Mouse (Mus musculus) intestine, embryonic 16.5 days (tissue): Measurements from ENCODE around the gene Dtx3l. TPM values are rescaled to one million over a fixed set of nuclear protein-coding genes. Genes with fewer than 3 reads are reported as not detected.
"Not testable (repeated sequence)": the region's sequence is repeated elsewhere in the genome, so short reads cannot be mapped to it uniquely, and the experiment has no call there.

ENCODE experiments used
- ATAC-seq: fragments of 200-750 bp; cut with Nextera tagmentation; 2 replicates; pipeline ENCODE4 v1.8.0; 2017; ENCODE audit warnings: moderate TSS enrichment, moderate library complexity
- H3K27ac ChIP-seq: fragments of 300-500 bp; sonication (generic); 2 replicates; pipeline ENCODE4 v1.5.1; 2014; ENCODE audit warnings: mild to moderate bottlenecking, low read length
- H3K27me3 ChIP-seq: fragments of 300-500 bp; sonication (generic); replicated peaks from 2 replicates; pipeline ENCODE4 v1.6.1; 2014; ENCODE audit warnings: low read length, control low read depth, mixed read lengths; ENCODE audit not compliant: control insufficient read depth, insufficient read depth
- H3K36me3 ChIP-seq: fragments of 300-500 bp; sonication (generic); 2 replicates; pipeline ENCODE4 v1.6.1; 2014; ENCODE audit warnings: low read length, control low read depth; ENCODE audit not compliant: control insufficient read depth, insufficient read depth
- H3K4me1 ChIP-seq: fragments of 300-500 bp; sonication (generic); 2 replicates; pipeline ENCODE4 v1.6.1; 2014; ENCODE audit warnings: low read length, control low read depth, mixed read lengths; ENCODE audit not compliant: control insufficient read depth, insufficient read depth
- H3K4me2 ChIP-seq: fragments of 300-500 bp; sonication (generic); 2 replicates; pipeline ENCODE4 v1.6.1; 2014; ENCODE audit warnings: low read depth, low read length, control low read depth
- H3K4me3 ChIP-seq: fragments of 300-500 bp; sonication (generic); 2 replicates; pipeline ENCODE4 v1.5.1; 2014; ENCODE audit warnings: mild to moderate bottlenecking, low read length
- H3K9ac ChIP-seq: fragments of 300-500 bp; sonication (generic); 2 replicates; pipeline ENCODE4 v1.6.1; 2014; ENCODE audit warnings: low read depth, low read length
- H3K9me3 ChIP-seq: fragments of 300-500 bp; sonication (generic); 2 replicates; pipeline ENCODE4 v1.6.1; 2016; ENCODE audit warnings: low read length, control low read depth; ENCODE audit not compliant: control insufficient read depth
- WGBS: fragments of 180-500 bp; shearing (Covaris S2); extraction: QIAGEN DNeasy Blood & Tissue Kit; methylation state at CpG from one replicate; pipeline ENCODE4 v1.1.7; 2014; 5-methylcytosine and 5-hydroxymethylcytosine counted together
- polyA plus RNA-seq: library from polyadenylated mRNA; unstranded; fragments of >200 nt; fragmentation: Nextera tagmentation; extraction: Ambion mirVana; gene quantifications from 2 replicates; pipeline ENCODE4 v1.2.1, GENCODE M21; 2015

Dtx3l gene
- polyA plus RNA-seq, 1 experiment from 2014 or later, result 8.5 TPM

DNA sequence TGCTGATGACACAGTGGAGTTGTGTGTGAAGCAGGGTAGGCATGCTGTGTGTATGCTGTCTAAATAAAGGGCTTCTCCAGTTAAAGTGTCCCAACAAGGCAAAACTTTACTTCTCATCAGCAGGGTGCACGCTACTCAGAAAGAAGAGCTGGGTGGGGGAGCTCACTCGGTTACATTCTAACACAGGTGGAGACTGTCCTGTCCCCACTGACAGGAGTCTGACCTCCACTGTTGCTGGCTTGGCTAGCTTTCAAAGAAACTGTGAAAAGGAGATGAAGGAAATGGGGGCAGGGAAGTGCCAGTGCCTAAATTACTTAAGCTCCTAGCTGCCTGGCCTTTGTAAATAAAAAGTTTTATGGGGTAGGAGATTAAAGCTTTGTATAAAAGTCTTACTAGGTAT, 29.2 kb upstream of the Dtx3l start:
- Histone ChIP-seq H3K4me1 (peaks cover 3% of the 10 kb centered on the region; the same call in 1 of the 2 replicates), H3K4me3 (no peak overlapping the region), H3K4me2 (no peak overlapping the region), H3K36me3 (no peaks in the 10 kb centered on the region), H3K27ac (no peak overlapping the region), H3K27me3 (no peaks in the 10 kb centered on the region), H3K9me3 (no peaks in the 10 kb centered on the region), H3K9ac (no peak overlapping the region)
- peak; percentile 74 for ATAC-seq
- WGBS, result 10% methylated on average over 2 of the region's 2 CpGs

DNA sequence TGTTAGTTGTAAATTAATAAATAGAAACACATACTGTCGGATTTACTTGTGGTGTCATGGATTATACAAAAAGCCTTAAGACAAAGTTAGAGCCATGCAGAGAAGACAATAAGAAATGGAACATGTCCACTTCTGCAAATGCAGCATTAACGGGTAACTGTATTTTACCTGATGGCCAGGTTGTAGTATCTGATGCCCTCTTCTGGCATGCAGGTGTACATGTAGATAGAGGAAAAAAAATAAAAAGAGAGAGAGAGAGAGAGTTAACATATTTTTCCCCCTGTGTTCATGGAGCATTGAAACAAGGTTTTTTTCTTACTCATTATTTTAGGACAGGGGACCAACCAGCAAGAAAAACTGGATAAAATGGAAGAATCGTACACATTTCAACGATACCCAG, 28.4 kb upstream of the Dtx3l start:
- ATAC-seq, result no peak
- H3K4me2 ChIP-seq, result no peak overlapping the region

DNA sequence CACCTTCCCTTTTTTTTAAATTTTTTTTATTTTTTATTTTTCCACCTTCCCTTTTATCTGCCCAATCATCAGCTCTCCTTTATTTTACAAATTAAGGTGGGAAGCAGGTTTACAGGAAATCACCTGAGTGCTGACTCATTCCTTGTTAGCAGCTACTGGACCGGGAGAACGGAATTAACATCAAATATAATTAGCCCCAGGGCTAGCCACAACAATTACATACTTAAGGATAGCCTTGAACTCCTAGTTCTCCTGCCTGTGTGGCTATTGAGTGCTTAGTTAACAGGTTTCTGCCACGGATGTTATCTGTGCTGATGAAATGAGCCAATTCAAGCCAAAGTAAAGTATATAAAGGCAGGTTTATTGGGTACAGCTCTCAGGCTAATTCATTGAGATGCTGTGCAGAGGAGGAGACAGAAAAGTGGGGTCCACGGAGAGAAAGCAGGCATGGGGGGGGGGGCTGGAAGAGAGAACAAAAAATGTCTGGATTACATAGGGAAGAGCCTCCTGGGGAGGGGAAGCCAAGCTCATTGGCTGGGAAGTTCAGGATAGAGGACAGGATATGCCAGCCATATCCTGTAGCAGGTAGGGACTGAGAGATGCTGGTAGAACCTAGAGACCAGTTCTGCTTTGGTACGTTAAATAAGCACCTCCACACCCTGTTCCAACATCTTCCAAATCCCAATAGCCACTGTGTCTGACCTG, 27.6 kb upstream of the Dtx3l start:
- no peak for ATAC-seq
- no peaks in the 10 kb centered on the region for H3K27me3 ChIP-seq
- H3K9ac ChIP-seq, result no peak overlapping the region
- H3K4me3 ChIP-seq, result no peak overlapping the region
- H3K4me2 ChIP-seq, result no peak overlapping the region
- no peaks in the 10 kb centered on the region for H3K9me3 ChIP-seq
- peaks cover 3% of the 10 kb centered on the region; the same call in 1 of the 2 replicates for H3K4me1 ChIP-seq
- no peak overlapping the region for H3K27ac ChIP-seq
- 53% methylated on average over 5 of the region's 5 CpGs for WGBS
- H3K36me3 ChIP-seq, result no peaks in the 10 kb centered on the region

More for the DNA sequence above, 28.4 kb upstream of the Dtx3l start:
- 88% methylated on average over 4 of the region's 4 CpGs for WGBS
- H3K27ac ChIP-seq, result no peak overlapping the region
- no peaks in the 10 kb centered on the region for H3K9me3 ChIP-seq
- peaks cover 3% of the 10 kb centered on the region; the same call in 1 of the 2 replicates for H3K4me1 ChIP-seq
- no peaks in the 10 kb centered on the region for H3K36me3 ChIP-seq
- no peak overlapping the region for H3K4me3 ChIP-seq
- H3K9ac ChIP-seq, result no peak overlapping the region
- no peaks in the 10 kb centered on the region for H3K27me3 ChIP-seq

DNA sequence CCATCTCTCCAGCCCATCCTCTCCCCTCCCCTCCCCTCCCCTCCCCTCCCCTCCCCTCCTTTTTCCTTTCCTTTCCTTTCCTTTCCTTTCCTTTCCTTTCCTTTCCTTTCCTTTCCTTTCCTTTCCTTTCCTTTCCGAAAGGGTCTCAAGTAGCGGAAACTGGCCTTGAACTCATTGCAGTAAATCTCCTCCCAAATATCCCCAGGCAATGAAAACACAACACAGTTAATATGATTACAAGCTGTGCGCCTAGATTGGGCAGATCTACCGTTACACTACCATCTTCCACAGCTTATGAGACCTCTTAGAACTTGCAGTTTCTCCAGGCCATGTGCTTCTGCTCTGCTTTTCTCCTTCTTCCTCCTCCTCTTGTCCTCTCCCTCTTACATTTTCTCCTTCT, 27.0 kb upstream of the Dtx3l start:
- not testable (repeated sequence) for H3K4me2 ChIP-seq, H3K9ac ChIP-seq, H3K9me3 ChIP-seq, H3K36me3 ChIP-seq, H3K27ac ChIP-seq, H3K27me3 ChIP-seq, ATAC-seq, H3K4me3 ChIP-seq, H3K4me1 ChIP-seq
- WGBS, result 82% methylated on average over 3 of the region's 4 CpGs

DNA sequence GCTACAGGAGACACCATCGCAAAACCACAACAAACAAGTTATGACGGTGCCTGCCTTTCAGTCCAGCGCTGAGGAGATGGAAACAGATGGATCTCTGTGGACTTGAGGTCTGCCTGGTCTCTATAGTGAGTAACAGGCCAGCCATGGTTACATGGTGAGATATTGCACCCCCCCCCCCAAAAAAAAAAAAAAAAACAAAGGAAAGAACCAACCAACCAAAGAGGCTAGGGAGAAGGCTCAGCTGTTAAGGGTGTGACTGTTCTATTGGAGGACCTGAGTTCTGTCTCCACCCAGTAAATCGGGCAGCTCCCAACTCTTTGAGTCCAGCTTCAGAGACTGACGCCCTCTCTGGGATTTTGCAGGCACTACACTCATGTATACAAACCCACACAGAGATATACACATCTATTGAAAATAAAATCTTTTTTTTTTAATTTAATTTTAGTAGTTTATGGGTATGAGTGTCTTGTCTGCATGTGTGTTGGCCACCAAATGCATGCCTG, 13.7 kb upstream of the Dtx3l start:
- Histone ChIP-seq H3K4me1 (no peaks in the 10 kb centered on the region), H3K4me2 (no peak overlapping the region), H3K9ac (no peak overlapping the region), H3K36me3 (peaks cover 3% of the 10 kb centered on the region; the same call in 1 of the 2 replicates), H3K27me3 (no peaks in the 10 kb centered on the region), H3K4me3 (no peak overlapping the region), H3K27ac (no peak overlapping the region), H3K9me3 (no peaks in the 10 kb centered on the region)
- WGBS, result 86% methylated on average over 5 of the region's 5 CpGs
- no peak for ATAC-seq

DNA sequence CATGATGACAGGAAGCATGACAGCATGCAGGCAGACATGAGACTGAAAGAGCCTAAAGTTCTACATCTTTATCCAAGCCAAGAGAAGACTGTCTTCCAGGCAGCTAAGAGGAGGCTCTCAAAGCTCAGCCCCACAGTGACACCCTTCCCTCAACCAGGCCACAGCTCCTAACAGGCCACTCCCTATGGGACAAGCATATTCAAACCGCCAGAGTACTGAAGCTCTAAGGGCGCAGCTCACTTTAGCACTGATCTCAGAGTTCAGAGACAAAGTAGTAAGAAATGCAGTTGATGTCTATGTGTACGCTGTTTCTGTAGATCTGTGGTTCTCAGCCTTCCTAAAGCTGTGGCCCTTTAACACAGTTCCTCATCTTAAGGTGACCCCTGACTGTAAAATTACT, 12.3 kb upstream of the Dtx3l start:
- ATAC-seq, result no peak
- no peak overlapping the region for H3K27ac ChIP-seq
- peaks cover 3% of the 10 kb centered on the region; the same call in 1 of the 2 replicates for H3K36me3 ChIP-seq
- no peak overlapping the region for H3K4me3 ChIP-seq
- H3K27me3 ChIP-seq, result no peaks in the 10 kb centered on the region
- H3K9ac ChIP-seq, result no peak overlapping the region
- no peaks in the 10 kb centered on the region for H3K9me3 ChIP-seq
- no peak overlapping the region for H3K4me2 ChIP-seq
- H3K4me1 ChIP-seq, result no peaks in the 10 kb centered on the region
- 87% methylated on average over 3 of the region's 3 CpGs for WGBS

DNA sequence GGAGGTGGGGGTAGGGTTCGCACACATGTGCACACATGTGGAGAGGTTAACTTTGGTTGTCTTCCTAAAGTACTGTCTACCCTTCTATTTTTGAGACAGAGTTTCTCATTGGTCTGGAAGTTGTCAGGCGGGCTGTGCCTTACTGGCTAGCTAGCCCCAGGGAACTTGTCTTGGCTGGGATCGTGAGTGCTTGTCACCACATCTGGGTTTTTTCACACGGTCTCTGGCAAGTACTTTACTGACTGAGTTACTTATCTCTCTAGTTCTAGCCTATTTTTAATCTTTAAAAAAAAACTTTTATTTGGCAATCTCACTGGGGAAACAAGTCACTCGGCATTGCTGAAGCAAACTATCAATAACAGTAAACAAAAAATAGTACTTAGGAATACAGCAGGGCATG, 10.3 kb upstream of the Dtx3l start:
- Histone ChIP-seq H3K9me3 (no peaks in the 10 kb centered on the region), H3K27me3 (no peaks in the 10 kb centered on the region), H3K4me2 (no peak overlapping the region), H3K4me3 (no peak overlapping the region), H3K36me3 (peaks cover 3% of the 10 kb centered on the region; the same call in 1 of the 2 replicates), H3K9ac (no peak overlapping the region), H3K4me1 (no peaks in the 10 kb centered on the region), H3K27ac (no peak overlapping the region)
- 73% methylated on average over 5 of the region's 5 CpGs for WGBS
- ATAC-seq, result peak; percentile 73

DNA sequence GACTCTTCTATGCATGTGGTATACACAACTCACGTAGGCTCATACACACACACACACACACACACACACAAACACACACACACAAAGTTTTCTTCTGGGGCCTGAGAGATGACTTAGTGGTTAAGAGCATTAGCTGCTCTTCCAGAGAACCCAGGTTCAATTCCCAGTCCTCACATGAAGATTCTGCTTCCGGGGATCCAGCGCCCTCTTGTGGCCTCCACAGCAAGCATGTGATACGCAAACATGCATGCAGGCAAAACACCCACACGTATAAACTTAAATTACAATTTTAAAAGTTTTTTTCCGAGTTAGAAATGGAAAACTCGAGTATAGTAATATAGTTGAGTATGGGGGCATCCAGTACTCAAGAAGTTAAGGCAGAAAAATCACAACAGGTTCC, 2.4 kb upstream of the Dtx3l start:
- no peak for ATAC-seq
- no peaks in the 10 kb centered on the region for H3K27me3 ChIP-seq
- no peaks in the 10 kb centered on the region for H3K36me3 ChIP-seq
- H3K9ac ChIP-seq, result no peak overlapping the region
- no peaks in the 10 kb centered on the region; the same call in 1 of the 2 replicates for H3K4me1 ChIP-seq
- H3K4me3 ChIP-seq, result no peak overlapping the region
- H3K9me3 ChIP-seq, result no peaks in the 10 kb centered on the region
- 84% methylated on average over 7 of the region's 7 CpGs for WGBS
- no peak overlapping the region for H3K4me2 ChIP-seq
- H3K27ac ChIP-seq, result no peak overlapping the region

DNA sequence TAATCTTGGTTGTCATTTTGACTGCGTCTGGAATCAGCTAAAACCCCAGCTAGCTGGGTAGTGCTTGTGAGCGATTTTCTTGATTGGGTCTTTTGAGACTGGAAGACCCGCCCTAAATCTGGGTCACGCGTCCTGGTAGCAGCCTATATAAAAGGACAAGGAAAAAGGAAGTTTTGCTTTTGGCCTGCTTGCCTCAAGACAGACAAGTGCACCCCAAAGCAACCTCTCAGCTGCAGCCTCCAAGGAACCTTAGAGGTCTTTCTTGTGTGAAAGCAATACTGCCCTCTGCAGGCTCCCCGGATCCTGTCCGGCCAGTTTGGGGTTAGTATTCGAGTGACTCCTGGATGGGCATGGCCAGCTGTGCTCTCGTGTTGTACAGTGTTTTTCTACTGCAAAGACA, 739 bp upstream of the Dtx3l start:
- H3K4me2 ChIP-seq, result peak overlapping the region; percentile 77
- peak overlapping the region; percentile 74 for H3K27ac ChIP-seq
- 0 out of 2 replicates have a peak overlapping the region, but pooled peaks have one; percentile 85 for H3K9ac ChIP-seq
- no peaks in the 10 kb centered on the region; the same call in 1 of the 2 replicates for H3K4me1 ChIP-seq
- H3K9me3 ChIP-seq, result no peaks in the 10 kb centered on the region
- no peaks in the 10 kb centered on the region for H3K36me3 ChIP-seq
- H3K27me3 ChIP-seq, result no peaks in the 10 kb centered on the region
- ATAC-seq, result peak; percentile 78
- peak overlapping the region; percentile 76 for H3K4me3 ChIP-seq
- WGBS, result 13% methylated on average over 9 of the region's 9 CpGs
